Mouse (Mus musculus) mesoderm, embryonic 11.5 days (tissue): Measurements from ENCODE around the gene Ccdc65.
"Not testable (repeated sequence)": the region's sequence is repeated elsewhere in the genome, so short reads cannot be mapped to it uniquely, and the experiment has no call there.

Source experiments
- DNase-seq: peaks from one replicate; pipeline ENCODE4 v3.0.0-alpha.2; 2012; ENCODE audit warnings: low read depth, low spot score

Gene Ccdc65

GRCm38 (mm10) chr15:98737881-98738280 lies 29.9 kb downstream of the Ccdc65 start:
- no peak for DNase-seq

DNA sequence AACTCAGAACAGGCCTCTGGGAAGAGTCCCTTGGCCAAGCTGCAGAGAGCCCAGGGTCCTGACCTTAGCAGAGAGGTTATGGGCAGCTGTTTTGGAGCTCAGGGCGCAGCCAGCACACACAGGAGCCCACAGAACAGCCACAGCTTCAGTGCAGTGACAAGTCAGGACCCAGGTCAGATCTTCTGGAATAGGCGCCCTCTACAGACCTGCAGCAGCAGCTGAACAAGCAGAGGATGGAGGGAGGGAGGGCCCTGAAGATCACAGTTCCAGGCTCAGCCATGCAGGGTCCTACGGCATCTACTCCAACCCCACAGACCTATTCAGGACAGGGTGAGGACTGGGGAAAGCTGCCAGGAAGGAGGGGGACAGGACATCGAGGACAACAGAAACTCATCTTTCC lies 30.8 kb downstream of the Ccdc65 start:
- DNase-seq = no peak

GRCm38 (mm10) chr15:98740219-98740618 lies 32.2 kb downstream of the Ccdc65 start:
- DNase-seq = no peak

DNA sequence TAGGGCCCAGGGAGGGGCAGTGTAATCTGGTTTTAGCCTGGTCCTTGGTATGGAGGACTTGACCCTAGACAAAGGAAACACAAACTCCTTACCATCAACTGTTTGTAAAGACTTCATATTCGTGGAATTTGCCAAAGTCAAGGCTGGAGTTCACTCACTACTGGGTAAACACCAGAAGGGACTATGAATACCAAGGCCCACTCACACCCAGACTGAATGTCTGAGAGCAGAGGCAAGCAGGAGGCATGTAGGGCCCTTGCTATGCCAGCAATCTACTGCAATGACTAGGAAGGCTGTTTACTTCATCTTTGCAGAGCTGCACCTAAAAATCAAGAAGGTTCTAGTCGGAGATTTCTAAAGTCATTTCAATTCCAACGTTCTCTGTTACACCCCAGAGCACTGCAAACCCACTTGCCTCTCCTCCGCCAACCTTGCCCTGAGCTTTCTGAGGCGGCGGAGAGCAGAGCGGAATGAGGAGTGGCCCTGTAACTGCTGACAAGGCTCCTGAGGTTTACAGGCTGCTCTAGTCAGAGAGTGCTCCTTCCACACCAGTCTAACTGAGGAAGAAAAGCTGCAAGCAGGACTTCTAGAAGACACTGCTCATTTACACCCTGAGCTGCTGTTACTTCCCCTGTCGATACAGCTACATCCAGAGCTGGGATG lies 34.9 kb downstream of the Ccdc65 start:
- DNase-seq = no peak

GRCm38 (mm10) chr15:98743863-98744262 lies 35.9 kb downstream of the Ccdc65 start:
- DNase-seq = not testable (repeated sequence)

GRCm38 (mm10) chr15:98746344-98746965 lies 38.4 kb downstream of the Ccdc65 start:
- no peak for DNase-seq

GRCm38 (mm10) chr15:98747296-98747695 lies 39.3 kb downstream of the Ccdc65 start:
- DNase-seq = no peak

GRCm38 (mm10) chr15:98749093-98749492 lies 41.1 kb downstream of the Ccdc65 start:
- DNase-seq = no peak

DNA sequence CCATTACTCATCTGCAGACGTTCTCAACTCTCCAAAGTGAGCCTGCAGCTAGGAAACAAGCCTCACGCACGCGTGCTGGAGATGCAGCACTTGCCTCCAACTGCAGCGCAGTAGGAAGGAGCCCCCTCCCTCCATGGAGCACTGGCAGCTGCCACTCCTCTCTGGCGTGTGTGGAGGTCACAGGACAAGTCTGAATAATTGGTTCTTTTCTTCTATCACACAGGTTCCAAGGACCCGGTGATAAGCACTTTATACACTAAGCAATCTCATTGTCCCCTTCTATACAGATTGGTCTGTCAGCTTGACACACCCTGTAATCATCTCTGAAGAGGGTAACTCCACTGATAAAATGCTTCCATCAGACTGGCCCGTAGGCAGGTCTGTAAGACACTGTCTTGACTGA lies 45.0 kb downstream of the Ccdc65 start:
- DNase-seq = no peak

- no peak for DNase-seq
Observed at GRCm38 (mm10) chr15:98754125-98754524, 46.1 kb downstream of the Ccdc65 start.

- DNase-seq = peak; percentile 77
Observed at GRCm38 (mm10) chr15:98762201-98762621, 54.2 kb downstream of the Ccdc65 start.

- DNase-seq = peak; percentile 97
Observed at GRCm38 (mm10) chr15:98762670-98763529, 54.9 kb downstream of the Ccdc65 start, which contains the start of gene Arf3. Gene Arf3, minus strand, starts transcription at chr15:98763214.

GRCm38 (mm10) chr15:98765929-98766328 lies 57.9 kb downstream of the Ccdc65 start:
- DNase-seq = no peak

GRCm38 (mm10) chr15:98768259-98768658 lies 60.3 kb downstream of the Ccdc65 start:
- DNase-seq = no peak

GRCm38 (mm10) chr15:98771813-98772425 lies 63.9 kb downstream of the Ccdc65 start:
- no peak for DNase-seq

GRCm38 (mm10) chr15:98772511-98773211 lies 64.7 kb downstream of the Ccdc65 start:
- no peak for DNase-seq
